Mouse (Mus musculus) neutrophil, adult 5-6 weeks (primary cell): ENCODE results near the gene Naa11. TPM values are rescaled to one million over a fixed set of nuclear protein-coding genes. Genes with fewer than 3 reads are reported as not detected.

ENCODE experiments used
- ATAC-seq: fragments of 151-379, 151-347 bp; 2 replicates; pipeline ENCODE4 v1.8.0; 2017; ENCODE audit warnings: mild to moderate bottlenecking, moderate TSS enrichment; ENCODE audit not compliant: insufficient number of reproducible peaks, poor library complexity, low FRiP score, severe bottlenecking; ENCODE audit errors: extremely low read depth
- total RNA-seq: library from RNA; stranded (forward); fragments of 200-1000 nt; gene quantifications from 2 replicates; pipeline ENCODE4 v1.2.3, GENCODE M21; 2017

Naa11 gene
- not detected in 2 replicates for total RNA-seq

GRCm38 (mm10) chr5:97392160-97392559, at the start of gene Naa11:
Gene Naa11 (minus strand): TSS chr5:97392379.
- no peak for ATAC-seq

GRCm38 (mm10) chr5:97432512-97432911, 40.3 kb upstream of the Naa11 start:
- ATAC-seq: no peak

- no peak for ATAC-seq
Observed at GRCm38 (mm10) chr5:97429976-97430375, 37.8 kb upstream of the Naa11 start.

- no peak for ATAC-seq
Observed at GRCm38 (mm10) chr5:97421669-97422068, 29.5 kb upstream of the Naa11 start.

- no peak for ATAC-seq
Observed at GRCm38 (mm10) chr5:97417185-97417584, 25.0 kb upstream of the Naa11 start.

GRCm38 (mm10) chr5:97415837-97416236, 23.7 kb upstream of the Naa11 start:
- 0 out of 2 replicates have a peak, but pooled peaks have one; percentile 23 for ATAC-seq

- no peak for ATAC-seq
Observed at GRCm38 (mm10) chr5:97413716-97414115, 21.5 kb upstream of the Naa11 start.

- ATAC-seq: no peak
Observed at GRCm38 (mm10) chr5:97410190-97410589, 18.0 kb upstream of the Naa11 start.

GRCm38 (mm10) chr5:97409234-97409704, 17.1 kb upstream of the Naa11 start:
- ATAC-seq: no peak

- ATAC-seq: 0 out of 2 replicates have a peak, but pooled peaks have one; percentile 17
Observed at GRCm38 (mm10) chr5:97401042-97401441, 8.9 kb upstream of the Naa11 start.

GRCm38 (mm10) chr5:97397585-97397984, 5.4 kb upstream of the Naa11 start:
- peak; percentile 91 for ATAC-seq

GRCm38 (mm10) chr5:97387622-97388021, 4.6 kb downstream of the Naa11 start:
- ATAC-seq: no peak

- ATAC-seq: no peak
Observed at GRCm38 (mm10) chr5:97384399-97384798, 7.8 kb downstream of the Naa11 start.

- no peak for ATAC-seq
Observed at GRCm38 (mm10) chr5:97382548-97383222, 9.5 kb downstream of the Naa11 start.

GRCm38 (mm10) chr5:97379976-97380375, 12.2 kb downstream of the Naa11 start:
- no peak for ATAC-seq

- 0 out of 2 replicates have a peak, but pooled peaks have one; percentile 16 for ATAC-seq
Observed at GRCm38 (mm10) chr5:97364781-97365180, 27.4 kb downstream of the Naa11 start.

- ATAC-seq: peak; percentile 36; the same call in 1 of the 2 replicates
Observed at GRCm38 (mm10) chr5:97364252-97364651, 27.9 kb downstream of the Naa11 start.

GRCm38 (mm10) chr5:97362539-97362938, 29.6 kb downstream of the Naa11 start:
- ATAC-seq: no peak

GRCm38 (mm10) chr5:97359104-97359503, 33.1 kb downstream of the Naa11 start:
- ATAC-seq: no peak

GRCm38 (mm10) chr5:97356135-97356534, 36.0 kb downstream of the Naa11 start:
- ATAC-seq: no peak

GRCm38 (mm10) chr5:97355152-97355551, 37.0 kb downstream of the Naa11 start:
- ATAC-seq: peak; percentile 23; the same call in 1 of the 2 replicates
